Mouse (Mus musculus): ENCODE measurements around the gene Vkorc1.

The Vkorc1 gene

DNA sequence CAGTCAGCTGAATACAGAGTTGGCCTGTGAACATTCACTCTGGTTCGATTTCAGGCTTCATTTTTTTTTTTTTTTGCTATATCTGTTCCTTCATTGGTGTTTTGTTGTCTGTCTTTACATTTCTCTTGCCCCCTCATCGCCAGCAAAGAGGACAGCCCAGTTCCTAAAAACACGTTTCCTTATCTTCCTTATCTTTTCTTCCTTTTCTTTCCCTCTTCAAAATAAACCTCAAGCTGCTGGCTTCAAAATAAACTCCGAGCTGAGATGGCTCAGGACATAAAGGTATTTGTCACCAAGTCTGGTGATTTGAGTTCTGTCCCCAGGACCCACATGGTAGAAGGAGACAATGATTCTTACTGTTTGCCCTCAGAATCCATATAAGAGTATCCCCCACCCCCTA, 17.5 kb upstream of the Vkorc1 start:
- no peak for DNase-seq

DNA sequence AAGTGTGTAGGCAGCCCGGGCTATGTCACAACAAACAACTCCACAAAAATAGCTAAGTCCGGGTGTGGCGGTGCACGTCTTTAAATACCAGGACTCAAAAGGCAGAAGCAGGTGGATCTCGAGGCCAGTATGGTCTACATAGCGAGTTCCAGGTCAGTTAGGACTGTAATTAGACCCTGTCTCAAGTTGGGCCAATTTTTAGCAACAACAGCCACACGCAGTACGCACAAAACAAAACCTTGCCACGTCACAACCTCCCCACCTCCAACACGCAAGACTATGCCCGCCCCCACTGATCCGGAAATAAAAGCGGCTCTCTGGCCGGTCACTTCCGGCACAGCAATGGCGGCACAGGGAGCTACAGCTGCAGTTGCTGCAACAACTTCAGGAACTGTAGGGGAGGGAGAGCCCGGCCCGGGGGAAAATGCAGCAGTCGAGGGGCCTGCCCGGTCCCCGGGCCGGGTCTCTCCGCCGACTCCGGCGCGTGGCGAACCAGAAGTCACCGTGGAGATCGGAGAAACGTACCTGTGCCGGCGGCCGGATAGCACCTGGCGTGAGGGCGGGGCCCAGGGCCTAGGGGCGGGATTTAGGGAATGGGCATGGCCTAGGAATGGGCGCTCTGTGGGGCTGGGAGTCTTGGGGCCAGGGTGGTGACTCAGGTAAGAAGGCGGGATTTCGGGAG, 16.9 kb upstream of the Vkorc1 start, which contains the start of gene Kat8:
Gene Kat8 (plus strand): TSS at position 327 of the 682 bp plus-strand sequence.
- peak; percentile 91 to 93 for DNase-seq

DNA sequence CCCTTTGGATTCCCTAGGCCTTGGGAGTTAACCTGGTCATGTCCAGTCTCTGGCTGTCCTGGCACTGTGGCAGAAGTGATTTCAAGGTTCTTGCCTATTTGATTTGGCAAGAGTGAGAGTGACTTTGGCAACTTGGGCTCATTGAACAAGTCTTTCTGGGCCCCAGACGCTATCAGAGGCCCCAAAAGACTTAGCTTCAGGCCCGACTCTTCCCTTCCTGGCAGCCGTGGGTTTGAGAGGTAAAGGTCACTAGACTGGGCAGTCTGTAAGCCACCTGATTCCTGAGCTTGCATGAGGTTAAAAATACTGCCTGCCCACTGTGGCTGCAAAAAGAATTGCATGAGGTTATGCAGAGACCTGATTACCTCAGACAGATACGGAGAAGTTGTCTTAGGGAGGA, 13.2 kb upstream of the Vkorc1 start:
- no peak for DNase-seq

DNA sequence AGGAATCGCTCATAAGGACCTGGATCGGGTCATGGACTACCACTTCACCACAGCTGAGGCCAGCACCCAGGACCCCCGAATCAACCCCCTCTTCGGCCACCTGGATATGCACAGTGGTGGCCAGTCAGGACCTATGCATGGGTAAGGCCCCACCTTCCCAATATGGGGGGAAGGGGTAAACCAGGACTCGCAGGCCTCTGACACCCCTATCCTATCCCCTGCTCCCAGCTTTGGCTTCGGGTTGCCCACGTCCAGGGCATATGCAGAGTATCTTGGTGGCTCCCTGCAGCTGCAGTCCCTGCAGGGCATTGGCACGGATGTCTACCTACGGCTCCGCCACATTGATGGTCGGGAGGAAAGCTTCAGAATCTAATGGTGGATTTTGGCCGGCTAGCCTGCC, 12.5 kb upstream of the Vkorc1 start:
- DNase-seq, result no peak

DNA sequence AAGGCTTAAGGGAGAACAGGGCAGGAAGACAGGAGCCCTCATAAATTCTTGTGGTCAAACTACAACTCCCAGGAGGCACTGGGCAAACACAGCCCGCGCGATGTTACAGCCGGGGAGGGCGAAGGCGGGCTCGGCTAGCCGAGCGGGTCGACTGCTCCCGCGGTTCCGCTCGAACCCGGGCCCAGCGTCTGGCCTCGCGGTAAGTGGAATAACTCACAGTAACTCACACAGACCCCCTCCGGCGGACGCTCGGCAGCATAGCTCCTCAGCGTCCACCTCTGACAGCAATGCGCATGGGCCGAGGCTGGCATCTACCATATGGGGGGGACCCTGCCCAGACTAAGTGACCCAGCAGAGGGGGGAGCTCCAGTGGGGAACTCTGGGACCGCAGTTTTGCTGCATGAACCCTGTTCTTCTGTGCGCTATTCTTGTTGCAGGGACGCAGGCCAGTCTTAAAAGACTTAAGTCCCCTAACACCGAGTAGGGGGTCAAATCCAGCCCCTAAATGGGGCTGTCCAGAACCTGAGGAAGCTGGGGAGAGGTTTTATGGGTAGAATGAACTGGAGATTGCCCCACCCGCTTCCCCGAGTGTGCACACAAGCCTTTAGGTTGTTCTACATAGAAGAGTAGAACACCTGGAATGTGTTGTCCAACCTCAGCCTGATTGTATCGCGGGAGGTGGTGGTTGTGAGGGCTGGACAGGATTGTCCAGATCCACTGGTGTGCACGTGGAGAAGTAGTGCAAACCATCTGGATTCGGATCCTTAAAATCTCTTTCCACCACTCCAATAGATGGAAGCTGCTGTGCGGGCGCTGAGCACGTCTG, 8.8 kb upstream of the Vkorc1 start, which contains the start of gene Bckdk:
Gene Bckdk (plus strand): TSS at position 112 of the 826 bp plus-strand sequence.
- peak; percentile 81 to 85 for DNase-seq

DNA sequence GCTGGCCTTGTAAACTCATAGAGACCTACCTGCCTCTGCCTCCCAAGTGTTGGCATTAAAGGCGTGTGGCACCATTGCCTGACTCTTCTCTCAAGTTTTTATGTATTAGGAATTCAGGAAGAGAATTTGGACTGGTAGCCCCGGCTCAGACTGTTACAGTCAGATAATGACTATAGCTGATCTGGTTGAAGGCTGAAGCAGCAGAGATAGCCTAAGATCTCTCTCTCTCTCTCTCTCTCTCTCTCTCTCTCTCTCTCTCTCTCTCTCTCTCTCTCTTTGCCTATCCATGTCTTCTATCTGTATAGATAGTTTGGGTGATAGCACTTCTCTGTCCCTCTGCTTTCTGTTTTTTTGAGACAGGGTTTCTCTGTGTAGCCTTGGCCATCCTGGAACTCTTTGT, 6.4 kb upstream of the Vkorc1 start:
- no peak for DNase-seq

DNA sequence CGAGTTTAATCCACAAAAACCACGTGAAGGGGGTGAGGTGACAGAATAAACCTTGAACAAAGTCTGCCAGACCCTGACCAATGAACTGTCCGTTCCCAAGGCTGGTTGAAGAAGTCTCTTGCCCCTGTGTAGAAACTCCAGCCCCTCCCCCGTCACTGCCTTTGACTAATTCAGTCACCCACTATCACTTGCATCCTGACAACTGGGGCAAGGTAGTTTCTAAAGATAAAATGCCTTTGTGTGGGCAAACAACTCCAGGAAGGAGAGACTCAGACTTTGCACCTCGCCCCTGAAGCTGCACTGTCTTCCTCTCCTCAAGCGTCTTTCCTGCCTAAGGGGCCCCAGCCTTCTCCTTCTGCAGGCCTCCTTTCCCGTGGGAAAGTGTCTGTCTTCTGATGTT, 4.6 kb upstream of the Vkorc1 start:
- DNase-seq, result no peak

DNA sequence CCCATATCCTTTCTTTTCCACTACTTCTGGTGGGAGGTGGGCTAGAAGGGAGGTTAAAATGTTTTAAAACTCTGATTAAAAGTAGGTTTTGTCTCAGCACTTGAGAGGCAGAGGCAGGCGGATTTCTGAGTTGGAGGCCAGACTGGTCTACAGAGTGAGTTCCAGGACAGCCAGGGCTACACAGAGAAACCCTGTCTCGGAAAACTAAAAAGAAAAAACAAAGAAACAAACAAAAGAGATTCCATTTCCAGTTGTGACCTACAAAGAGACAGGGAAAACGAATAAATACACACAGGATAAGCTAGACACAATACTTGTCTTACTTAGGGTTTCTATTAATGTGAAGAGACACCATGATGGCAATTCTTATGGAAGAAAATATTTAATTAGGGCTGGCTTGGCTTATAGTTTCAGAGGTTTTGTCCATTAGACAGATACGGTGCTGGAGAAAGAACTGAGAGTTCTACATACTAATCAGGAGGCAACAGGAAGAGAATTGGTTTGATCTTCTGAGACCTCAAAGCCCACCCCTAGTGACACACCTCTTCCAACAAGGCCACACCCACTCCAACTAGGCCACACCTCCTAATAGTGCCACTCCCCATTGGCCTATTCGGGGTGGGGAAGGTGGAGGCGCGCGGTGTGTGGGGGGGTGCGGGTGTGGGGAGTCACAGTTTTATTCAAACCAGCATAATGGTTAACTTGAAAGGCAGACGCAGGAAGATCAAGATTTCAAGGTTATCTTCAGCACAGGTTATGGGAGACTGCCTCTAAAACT, 3.0 kb upstream of the Vkorc1 start:
- DNase-seq, result no peak

DNA sequence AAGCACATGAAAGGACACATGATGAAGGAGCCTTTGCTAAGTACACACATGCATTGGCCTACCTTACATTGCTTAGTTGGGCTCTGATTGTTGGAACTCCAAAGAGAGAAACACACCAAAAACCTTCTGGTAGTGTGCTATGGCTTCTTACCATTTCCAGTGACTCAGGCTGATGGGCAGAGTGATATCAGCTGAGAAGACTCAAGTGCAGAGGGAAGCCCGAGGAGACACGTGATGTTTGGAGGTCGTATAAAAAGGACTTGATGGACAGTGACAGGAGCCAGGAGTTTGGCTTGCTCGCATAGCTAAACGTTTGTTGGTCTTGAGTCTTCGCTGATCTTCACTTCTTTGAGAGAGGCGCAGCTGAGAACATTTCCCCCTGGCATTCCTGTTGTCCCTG, 2.1 kb upstream of the Vkorc1 start:
- DNase-seq, result no peak

DNA sequence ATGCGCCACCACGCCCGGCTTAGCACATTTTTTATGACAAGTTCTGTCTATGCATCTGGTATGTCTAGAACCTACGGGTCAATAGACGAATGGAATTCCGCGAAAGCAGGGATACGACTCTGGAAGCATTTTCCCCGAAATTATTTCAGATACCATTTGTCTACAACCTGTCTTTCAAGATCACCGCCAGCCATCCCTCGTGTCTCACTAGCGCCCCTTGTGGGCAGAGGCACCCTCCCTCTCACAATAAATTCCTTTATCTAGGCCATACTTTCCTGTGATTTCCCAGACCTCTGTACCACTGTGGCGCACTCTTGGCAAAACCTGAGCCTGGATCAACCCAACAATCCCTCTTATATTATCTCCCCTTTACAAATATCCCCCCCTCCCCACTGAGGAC, 967 bp upstream of the Vkorc1 start:
- peak; percentile 71 to 86 for DNase-seq

DNA sequence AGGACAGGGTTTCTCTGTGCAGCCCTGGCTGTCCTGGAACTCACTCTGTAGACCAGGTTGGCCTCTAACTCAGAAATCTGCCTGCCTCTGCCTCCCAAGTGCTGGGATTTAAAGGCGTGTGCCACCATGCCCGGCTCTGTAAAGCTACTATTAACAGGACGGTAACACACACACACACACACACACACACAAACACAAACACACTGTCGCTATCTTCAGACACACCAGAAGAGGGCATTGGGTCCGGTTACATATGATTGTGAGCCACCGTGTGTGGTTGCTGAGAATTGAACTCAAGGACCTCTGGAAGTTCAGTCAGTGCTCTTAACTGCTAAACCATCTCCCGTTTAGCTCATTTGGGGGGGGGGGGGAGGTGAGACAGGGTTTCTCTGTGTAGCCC, 474 bp upstream of the Vkorc1 start:
- DNase-seq, result peak in 1 of 2 experiments; percentile 28

DNA sequence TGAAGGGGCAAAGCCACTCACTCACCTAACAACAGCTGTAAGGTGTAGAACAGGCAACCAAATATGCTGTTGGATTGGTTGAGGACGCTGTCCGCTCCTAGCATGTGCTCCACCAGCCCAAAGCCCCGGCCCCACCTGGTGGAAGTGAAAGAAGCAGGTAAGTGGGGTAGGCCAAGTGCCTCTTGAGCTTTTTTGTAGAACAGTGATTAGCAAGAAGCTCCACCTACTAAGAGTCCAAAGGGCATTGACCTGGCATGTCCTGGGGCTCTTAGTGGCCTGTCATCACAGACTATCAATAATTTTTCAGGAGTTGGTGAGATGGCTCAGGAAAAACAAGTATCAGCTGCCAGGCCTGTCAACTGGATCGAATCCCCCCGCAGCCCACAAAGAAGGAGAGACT, 937 bp downstream of the Vkorc1 start:
- no peak for DNase-seq

DNA sequence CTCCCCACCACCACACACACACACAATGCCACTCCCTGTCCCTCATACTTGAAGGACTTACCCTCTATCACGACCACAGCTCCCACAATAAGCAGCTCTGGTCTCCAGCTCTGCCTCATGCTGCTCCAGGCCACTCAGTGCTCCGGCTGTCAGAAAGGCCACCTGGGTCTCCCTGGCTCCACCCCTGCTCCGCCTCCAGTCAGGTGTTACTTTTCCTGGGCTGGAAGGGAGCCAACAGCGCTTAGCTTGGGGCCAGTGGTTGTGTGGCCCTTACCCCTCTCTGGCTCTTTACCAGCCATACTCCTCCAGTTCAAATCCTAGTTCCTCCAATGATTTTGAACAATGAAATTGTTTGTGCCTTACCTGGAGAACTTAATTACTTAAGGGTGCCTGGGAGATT, 4.6 kb downstream of the Vkorc1 start, which contains the start of gene Prss53:
Gene Prss53 (minus strand): TSS at position 173 of the 400 bp plus-strand sequence.
- DNase-seq, result peak in 1 of 2 experiments; percentile 49

DNA sequence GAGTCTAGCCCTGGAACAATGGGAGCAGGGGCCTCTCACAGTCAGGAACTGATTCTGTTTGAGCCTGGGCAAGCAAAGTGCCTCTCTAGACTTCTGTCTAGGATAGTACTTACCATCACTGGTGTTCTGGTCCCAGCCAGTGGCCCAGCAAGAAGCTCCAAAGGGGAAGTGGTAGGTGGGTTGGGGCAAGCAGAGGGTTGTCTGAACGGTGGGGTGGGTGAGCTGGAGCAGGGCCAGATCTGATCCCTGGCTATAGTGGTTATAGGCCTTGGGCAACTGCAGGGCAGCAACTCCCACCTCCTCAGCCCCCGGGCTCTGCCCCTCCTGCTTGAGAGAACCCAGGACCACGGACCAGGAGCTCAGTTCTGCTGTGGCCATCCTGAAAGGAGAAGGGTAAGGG, 6.6 kb downstream of the Vkorc1 start:
- no peak for DNase-seq

DNA sequence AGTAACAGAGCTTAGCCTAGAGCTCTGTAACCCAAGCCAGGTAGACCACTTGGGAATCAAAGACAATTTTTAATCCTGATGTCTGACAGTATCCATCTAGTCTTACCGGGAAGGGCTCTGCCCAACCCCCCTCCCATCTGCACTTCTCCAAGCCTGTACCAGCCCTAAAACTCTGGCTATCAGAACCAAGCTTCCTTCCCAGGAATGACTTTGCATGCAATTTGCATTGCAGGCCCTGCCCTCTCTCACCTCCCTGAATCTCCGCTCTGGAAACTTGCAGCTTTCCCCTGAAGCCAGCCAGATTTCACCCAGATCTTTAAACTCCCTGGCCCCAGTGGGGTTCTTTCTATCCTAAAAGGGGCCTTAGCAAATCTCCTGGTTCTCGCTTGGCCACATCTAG, 7.6 kb downstream of the Vkorc1 start:
- DNase-seq, result no peak

DNA sequence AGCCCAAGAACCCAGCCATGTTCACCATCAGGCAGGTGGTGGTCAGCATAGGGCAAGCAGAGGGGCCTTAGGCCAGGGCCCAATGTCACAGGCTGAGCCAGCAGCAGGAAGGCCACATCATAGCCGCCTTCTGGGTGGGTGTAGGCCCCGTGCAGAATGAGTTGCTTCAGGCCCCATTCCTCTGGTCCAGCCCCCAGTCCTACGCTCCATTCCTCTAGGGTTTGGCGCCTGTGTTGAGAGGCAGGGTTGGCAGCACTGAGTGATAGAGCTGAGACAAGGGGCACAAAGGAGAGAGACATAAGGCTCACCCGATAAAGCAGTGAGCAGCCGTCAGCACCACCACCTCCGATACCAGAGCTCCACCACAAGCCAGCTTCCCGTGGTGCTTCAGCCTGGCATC, 8.2 kb downstream of the Vkorc1 start:
- no peak for DNase-seq

DNA sequence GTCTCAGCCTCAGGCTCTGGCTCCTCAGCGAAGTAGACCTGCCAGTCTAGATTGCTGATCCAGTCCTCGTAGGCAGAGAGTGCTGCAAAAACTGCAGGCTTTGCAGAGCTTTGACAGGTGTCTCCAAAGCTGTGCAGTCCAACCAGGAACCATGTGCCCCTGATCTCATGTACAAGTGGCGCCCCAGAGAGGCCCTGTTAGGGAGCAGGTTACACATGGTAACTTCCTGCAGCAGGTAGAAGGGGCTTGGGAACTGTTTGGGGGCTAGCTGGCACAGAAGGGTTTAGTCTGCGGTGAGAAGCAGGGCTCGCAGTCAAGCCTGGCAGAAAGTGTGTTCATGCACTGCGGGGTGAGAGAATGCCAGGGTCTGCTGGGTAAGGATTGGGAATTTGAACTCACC, 8.9 kb downstream of the Vkorc1 start:
- no peak for DNase-seq

DNA sequence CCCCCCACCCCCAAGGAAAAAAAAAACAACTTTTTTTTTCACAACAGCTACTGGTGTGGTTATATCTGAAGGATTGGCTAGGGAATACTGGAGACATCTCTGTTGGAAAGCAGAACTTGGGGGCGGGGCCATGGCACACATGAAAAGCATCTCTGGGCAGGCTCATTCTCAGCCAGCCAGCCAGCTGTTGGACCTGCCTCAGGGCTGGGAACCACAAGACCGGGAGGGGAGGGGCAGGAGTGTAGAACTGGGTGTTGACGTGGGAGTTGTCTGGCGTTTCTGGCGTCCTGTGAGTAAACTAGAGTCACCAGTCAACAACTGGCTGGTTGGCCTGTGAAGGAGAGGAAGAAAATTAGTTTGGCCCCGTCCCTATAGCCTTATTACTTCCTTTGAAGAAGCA, 9.5 kb downstream of the Vkorc1 start:
- DNase-seq, result no peak

DNA sequence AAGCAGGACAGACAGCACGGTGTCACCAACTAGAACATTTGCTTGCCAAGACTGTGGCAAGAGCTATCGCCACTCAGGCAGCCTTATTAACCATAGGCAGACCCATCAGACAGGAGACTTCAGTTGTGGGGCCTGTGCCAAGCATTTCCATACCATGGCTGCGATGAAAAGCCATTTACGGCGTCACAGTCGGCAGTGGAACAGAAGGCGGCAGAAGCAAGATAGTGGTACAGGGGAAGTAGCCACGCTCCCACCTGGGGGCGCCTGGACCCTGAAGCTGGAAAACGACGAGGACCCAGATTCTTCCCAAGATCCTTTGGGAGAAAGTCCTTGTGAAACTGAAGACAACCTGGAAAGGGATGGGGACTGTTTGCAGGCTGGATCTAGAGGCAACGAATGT, 15.0 kb downstream of the Vkorc1 start:
- DNase-seq, result no peak

DNA sequence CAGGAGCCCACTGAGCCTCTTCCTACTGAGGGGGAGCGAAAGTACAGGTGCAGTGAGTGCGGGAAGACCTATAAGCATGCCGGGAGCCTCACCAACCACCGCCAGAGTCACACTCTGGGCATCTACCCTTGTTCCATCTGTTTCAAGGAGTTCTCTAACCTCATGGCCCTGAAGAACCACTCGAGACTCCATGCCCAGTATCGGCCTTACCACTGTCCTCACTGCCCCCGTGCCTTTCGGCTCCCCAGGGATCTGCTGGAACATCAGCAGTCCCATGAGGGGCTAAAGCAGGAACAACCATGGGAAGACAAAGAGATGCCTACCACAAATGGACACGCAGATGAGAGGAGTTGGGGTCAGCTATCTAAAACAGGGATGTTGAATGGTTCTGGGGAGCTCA, 16.1 kb downstream of the Vkorc1 start:
- no peak for DNase-seq

DNA sequence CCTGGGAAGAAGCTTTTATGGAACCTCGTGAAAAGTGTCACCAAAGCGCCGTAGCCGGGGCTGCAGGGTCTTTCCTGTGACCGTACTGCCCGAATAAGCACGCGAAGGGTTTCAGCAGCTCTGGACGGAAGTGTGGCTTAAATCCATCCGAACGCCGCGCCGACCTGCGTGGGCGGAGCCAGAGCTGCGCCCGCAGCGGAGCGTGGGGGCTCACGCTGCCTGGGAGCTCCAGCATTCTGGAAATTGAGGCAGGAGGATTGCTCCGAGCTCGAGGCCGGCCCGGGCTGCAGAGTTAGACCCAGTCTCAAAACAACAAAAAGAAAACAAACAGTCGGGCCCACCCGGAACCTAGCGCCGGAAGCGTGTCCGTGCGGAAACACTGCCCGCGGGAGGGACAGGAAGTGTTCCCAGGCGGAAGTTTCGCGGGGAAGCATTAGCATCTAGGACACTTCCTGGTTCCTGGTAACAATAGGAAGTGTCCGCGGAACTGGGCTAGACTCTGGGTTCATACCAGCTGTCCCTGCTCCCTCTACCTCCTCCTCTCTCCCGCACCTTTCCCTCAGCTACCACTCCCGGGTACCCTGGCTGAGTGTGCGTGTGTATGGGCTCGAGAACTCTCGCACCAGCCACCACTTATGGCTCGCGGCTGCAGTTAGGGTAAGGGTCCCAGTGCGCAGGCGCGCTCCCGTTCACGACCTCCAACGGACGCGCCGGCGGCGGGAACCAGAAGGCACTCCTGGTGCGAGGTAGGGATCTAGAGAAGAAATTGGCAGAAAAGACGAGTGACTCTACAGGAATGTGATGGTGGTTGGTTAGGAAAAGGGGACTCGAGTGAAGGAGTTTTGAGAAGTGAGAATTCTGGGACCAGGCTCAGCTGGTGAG, 18.7 kb downstream of the Vkorc1 start, which contains the start of gene Zfp668:
Gene Zfp668 (minus strand): TSS at position 362 of the 882 bp plus-strand sequence.
- DNase-seq, result peak; percentile 91 to 93

DNA sequence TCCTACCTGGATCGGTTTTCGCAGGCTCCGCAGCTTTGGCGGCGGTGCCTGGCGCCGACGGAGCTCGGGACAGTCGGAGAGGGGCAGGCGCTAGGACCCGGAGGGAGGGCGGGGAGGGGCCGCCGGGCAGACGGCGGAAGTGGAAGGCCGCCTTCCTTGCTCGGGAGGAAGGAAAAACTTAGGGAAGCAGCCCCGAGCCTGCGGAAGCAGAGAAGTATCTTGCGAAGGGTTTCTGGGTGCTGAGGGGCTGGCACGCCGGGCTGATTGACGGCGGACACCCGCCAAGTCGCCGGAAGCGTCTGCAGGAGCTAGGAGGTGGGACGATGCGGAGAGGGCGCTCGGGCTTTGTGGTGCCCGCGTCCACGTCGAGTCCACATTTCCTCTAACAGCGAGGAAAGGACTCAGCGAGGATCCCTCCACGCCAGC, 19.4 kb downstream of the Vkorc1 start, which contains the start of gene Zfp646:
Gene Zfp646 (plus strand): TSS at position 181 of the 426 bp plus-strand sequence.
- DNase-seq, result peak in 1 of 2 experiments; percentile 91

All from cerebellum, postnatal 25 days (tissue).